Mouse (Mus musculus) erythroblast, embryonic 14.5 days (primary cell): ENCODE measurements around the gene Ednrb.

ENCODE experiments used
- GATA1 ChIP-seq: IDR thresholded peaks from 2 replicates; pipeline ENCODE4 v1.6.1; 2012; ENCODE audit warnings: low read length, inconsistent platforms, mixed read lengths
- TAL1 ChIP-seq: IDR thresholded peaks from 3 replicates; pipeline ENCODE4 v1.6.1; 2012; ENCODE audit warnings: low read length, inconsistent platforms, mixed read lengths

GRCm38 (mm10) chr14:103779276-103779675, 64.9 kb downstream of the Ednrb start:
- TF ChIP-seq TAL1 (no peak), GATA1 (no peak)
